Mouse (Mus musculus) olfactory bulb, adult 2 months (tissue): ENCODE results near the gene Reep3.

Experiments used
- CTCF ChIP-seq: fragments of 200-500 bp; IDR thresholded peaks from 2 replicates; pipeline ENCODE4 v1.5.1; 2012; ENCODE audit warnings: low read depth, mild to moderate bottlenecking, low read length, moderate library complexity; ENCODE audit not compliant: insufficient read depth
- POLR2A ChIP-seq: fragments of 200-500 bp; IDR thresholded peaks from 2 replicates; pipeline ENCODE4 v1.6.1; 2012; ENCODE audit warnings: mild to moderate bottlenecking, low read depth, low read length, moderate library complexity; ENCODE audit not compliant: insufficient read depth

- TF ChIP-seq POLR2A: no peak
- TF ChIP-seq CTCF: no peak
Measured at GRCm38 (mm10) chr10:67057208-67057607, 39.5 kb downstream of the Reep3 start.
